ENCODE assay signal across 9 mouse cellular contexts in genomic region chr6:50808126-50808525, GRCm38 (mm10).
DNase-seq lines count a peak whose midpoint lies in the region; ATAC-seq lines count a peak whose summit lies in the region.
"Had no signal": no experiment of that assay in that cellular context is flagged by ENCODE, and none has a peak within 500 bp of the region (broad histone marks: within the 10 kb centered on the region; RNA-seq: fewer than 3 reads in every experiment).

No protein-coding gene starts in this region.

- intact Hi-C loops in heart, postnatal 10 days (cut with DNase I) = loop anchor here (1.0 kb wide), 2 partner anchors 129 to 362 kb away; no protein-coding TSS in a partner anchor

- no peak for ATAC-seq in cerebellum, adult (ENCODE audit: insufficient number of reproducible peaks, low FRiP score, low TSS enrichment)
- no peak for ATAC-seq in embryonic facial prominence, embryonic 11.5 days (replicated peaks; ENCODE audit: insufficient number of reproducible peaks, low FRiP score, low TSS enrichment, low read depth)
- ATAC-seq in midbrain, embryonic 12.5 days (ENCODE audit: low FRiP score, low read depth) = no peak
- ATAC-seq in stomach, embryonic 15.5 days (ENCODE audit: insufficient read depth, low FRiP score, low read depth) = no peak

- H3K27ac ChIP-seq in embryonic facial prominence, embryonic 11.5 days (replicated peaks; ENCODE audit: low read depth, low read length) = no peak overlapping the region
- 0 out of 2 replicates have a peak overlapping the region, but pooled peaks have one; percentile 63 for H3K27ac ChIP-seq in midbrain, embryonic 12.5 days (replicated peaks)
- peak overlapping the region; percentile 82 for H3K27ac ChIP-seq in stomach, embryonic 15.5 days
- H3K27ac ChIP-seq: neural tube, embryonic 12.5 days had no signal

- H3K4me1 ChIP-seq in embryonic facial prominence, embryonic 11.5 days (ENCODE audit: control insufficient read depth, insufficient read depth, low read length) = peaks cover 6% of the 10 kb centered on the region
- peaks cover 26% of the 10 kb centered on the region for H3K4me1 ChIP-seq in midbrain, embryonic 12.5 days
- peaks cover 18% of the 10 kb centered on the region; the same call in 1 of the 2 replicates for H3K4me1 ChIP-seq in stomach, embryonic 15.5 days

- H3K9me3 ChIP-seq in embryonic facial prominence, embryonic 11.5 days (replicated peaks; ENCODE audit: control insufficient read depth, low read length) = no peaks in the 10 kb centered on the region
- no peaks in the 10 kb centered on the region for H3K9me3 ChIP-seq in midbrain, embryonic 12.5 days
- H3K9me3 ChIP-seq in stomach, embryonic 15.5 days = no peaks in the 10 kb centered on the region
- H3K9me3 ChIP-seq: neural tube, embryonic 12.5 days had no signal

- no peak overlapping the region for H3K4me3 ChIP-seq in embryonic facial prominence, embryonic 11.5 days (ENCODE audit: low read depth, low read length)
- H3K4me3 ChIP-seq in midbrain, embryonic 12.5 days = no peak overlapping the region
- H3K4me3 ChIP-seq in stomach, embryonic 15.5 days (replicated peaks) = peak overlapping the region; percentile 19; the same call in 1 of the 2 replicates
- H3K4me3 ChIP-seq: neural tube, embryonic 12.5 days had no signal

- no peaks in the 10 kb centered on the region for H3K36me3 ChIP-seq in embryonic facial prominence, embryonic 11.5 days (replicated peaks; ENCODE audit: control insufficient read depth, insufficient read depth, low read depth, low read length)
- no peaks in the 10 kb centered on the region for H3K36me3 ChIP-seq in midbrain, embryonic 12.5 days
- H3K36me3 ChIP-seq in stomach, embryonic 15.5 days = no peaks in the 10 kb centered on the region
- H3K36me3 ChIP-seq: neural tube, embryonic 12.5 days had no signal

- no peaks in the 10 kb centered on the region for H3K27me3 ChIP-seq in embryonic facial prominence, embryonic 11.5 days (ENCODE audit: control insufficient read depth, insufficient read depth, low read length)
- H3K27me3 ChIP-seq in midbrain, embryonic 12.5 days = 0 out of 2 replicates have a peak, but pooled peaks cover 9% of the 10 kb centered on the region
- no peaks in the 10 kb centered on the region; the same call in 1 of the 2 replicates for H3K27me3 ChIP-seq in stomach, embryonic 15.5 days (replicated peaks)
- H3K27me3 ChIP-seq: neural tube, embryonic 12.5 days had no signal

- WGBS in embryonic facial prominence, embryonic 11.5 days = 14% methylated on average over 4 of the region's 4 CpGs
- 7% methylated on average over 4 of the region's 4 CpGs for WGBS in midbrain, embryonic 12.5 days
- WGBS in stomach, embryonic 15.5 days = 6% methylated on average over 4 of the region's 4 CpGs

- H3K9ac ChIP-seq in embryonic facial prominence, embryonic 11.5 days (replicated peaks; ENCODE audit: low read length) = no peak overlapping the region
- H3K9ac ChIP-seq in midbrain, embryonic 12.5 days (replicated peaks) = no peak overlapping the region
- no peak overlapping the region for H3K9ac ChIP-seq in stomach, embryonic 15.5 days
- H3K9ac ChIP-seq: neural tube, embryonic 12.5 days had no signal

- peak; percentile 53 for DNase-seq in cerebellum, adult 11 months
- DNase-seq in adrenal gland, postnatal 10 days = peak; percentile 85
- DNase-seq in embryonic facial prominence, embryonic 11.5 days (ENCODE audit: low spot score) = peak; percentile 91
- peak; percentile 83 to 89 for DNase-seq in heart, postnatal 10 days
- peak; percentile 46 to 73 for DNase-seq in layer of hippocampus, postnatal 36 days

- H3K4me2 ChIP-seq in embryonic facial prominence, embryonic 11.5 days (ENCODE audit: low read depth, low read length) = no peak overlapping the region
- H3K4me2 ChIP-seq in midbrain, embryonic 12.5 days (replicated peaks) = no peak overlapping the region
- H3K4me2 ChIP-seq in stomach, embryonic 15.5 days = peak overlapping the region; percentile 42
- H3K4me2 ChIP-seq: neural tube, embryonic 12.5 days had no signal
